Mouse (Mus musculus) bone marrow macrophage, adult 2 months (primary cell): ENCODE results near the gene Oxct2b. TPM values are rescaled to one million over a fixed set of nuclear protein-coding genes. Genes with fewer than 3 reads are reported as not detected.
"Not testable (repeated sequence)": the region's sequence is repeated elsewhere in the genome, so short reads cannot be mapped to it uniquely, and the experiment has no call there.

Experiments used
- H3K27ac ChIP-seq: 2 replicates; pipeline ENCODE4 v1.5.1; 2012; ENCODE audit warnings: low read depth, low read length; ENCODE audit not compliant: insufficient read depth
- H3K4me1 ChIP-seq: 2 replicates; pipeline ENCODE4 v1.6.1; 2012; ENCODE audit warnings: low read length; ENCODE audit not compliant: control insufficient read depth, insufficient read depth
- H3K4me3 ChIP-seq: 2 replicates; pipeline ENCODE4 v1.5.1; 2012; ENCODE audit warnings: mild to moderate bottlenecking, low read length, moderate library complexity; ENCODE audit not compliant: insufficient read depth
- CTCF ChIP-seq: IDR thresholded peaks from 2 replicates; pipeline ENCODE4 v1.5.1; 2012; ENCODE audit warnings: low read depth, mild to moderate bottlenecking, low read length, moderate library complexity
- POLR2A ChIP-seq: IDR thresholded peaks from 2 replicates; pipeline ENCODE4 v1.6.1; 2012; ENCODE audit warnings: mild to moderate bottlenecking, low read depth, low read length, borderline replicate concordance
- polyA plus RNA-seq: library from polyadenylated mRNA; stranded (reverse); fragments of >200 nt; gene quantifications from 2 replicates; pipeline ENCODE4 v1.2.4, GENCODE M21; 2012; ENCODE audit not compliant: missing spikeins, insufficient read depth, insufficient read length

The Oxct2b gene
- polyA plus RNA-seq, 1 experiment, result not detected

DNA sequence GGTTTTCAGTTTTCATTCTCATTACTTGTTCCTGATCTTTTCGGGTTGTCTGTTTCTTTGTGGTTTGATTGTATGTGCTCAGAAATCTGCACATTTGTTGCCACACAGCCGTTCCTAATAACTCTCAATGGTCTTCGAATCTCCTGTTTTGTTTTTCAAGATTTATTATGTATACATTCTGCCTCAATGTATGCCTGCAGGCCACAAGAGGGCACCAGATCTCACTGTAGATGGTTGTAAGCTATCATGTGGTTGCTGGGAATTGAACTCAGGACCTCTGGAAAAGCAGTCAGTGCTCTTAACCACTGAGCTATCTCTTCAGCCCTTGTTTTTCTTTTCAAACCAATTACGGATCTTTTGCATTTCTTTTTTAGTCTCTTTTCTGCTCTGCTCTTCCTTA lies 29.7 kb upstream of the Oxct2b start:
- Histone ChIP-seq H3K4me3 (no peak overlapping the region), H3K27ac (no peak overlapping the region), H3K4me1 (no peaks in the 10 kb centered on the region)
- TF ChIP-seq POLR2A (no peak), CTCF (no peak)

DNA sequence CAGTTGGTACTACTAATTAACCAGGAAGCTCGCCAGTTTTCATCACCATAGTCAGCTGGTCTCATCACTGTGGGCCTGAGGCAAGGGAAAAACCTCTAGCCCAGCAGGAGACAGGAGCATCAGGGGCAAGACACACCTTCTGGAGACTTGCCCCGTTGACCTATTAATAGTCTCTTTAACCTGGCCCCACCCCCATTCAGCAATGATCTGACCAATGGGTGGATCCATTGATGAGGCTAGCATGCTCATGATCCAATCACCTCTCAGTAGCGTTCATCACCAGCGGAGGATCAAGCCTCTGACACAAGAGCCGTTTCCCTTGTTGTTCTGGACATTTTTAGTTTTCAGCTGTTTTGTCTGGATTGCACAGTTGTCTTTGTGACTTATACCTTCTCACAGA lies 23.4 kb upstream of the Oxct2b start:
- no peak for TF ChIP-seq POLR2A
- H3K4me1 ChIP-seq, result no peaks in the 10 kb centered on the region
- H3K27ac ChIP-seq, result no peak overlapping the region
- no peak overlapping the region for H3K4me3 ChIP-seq

DNA sequence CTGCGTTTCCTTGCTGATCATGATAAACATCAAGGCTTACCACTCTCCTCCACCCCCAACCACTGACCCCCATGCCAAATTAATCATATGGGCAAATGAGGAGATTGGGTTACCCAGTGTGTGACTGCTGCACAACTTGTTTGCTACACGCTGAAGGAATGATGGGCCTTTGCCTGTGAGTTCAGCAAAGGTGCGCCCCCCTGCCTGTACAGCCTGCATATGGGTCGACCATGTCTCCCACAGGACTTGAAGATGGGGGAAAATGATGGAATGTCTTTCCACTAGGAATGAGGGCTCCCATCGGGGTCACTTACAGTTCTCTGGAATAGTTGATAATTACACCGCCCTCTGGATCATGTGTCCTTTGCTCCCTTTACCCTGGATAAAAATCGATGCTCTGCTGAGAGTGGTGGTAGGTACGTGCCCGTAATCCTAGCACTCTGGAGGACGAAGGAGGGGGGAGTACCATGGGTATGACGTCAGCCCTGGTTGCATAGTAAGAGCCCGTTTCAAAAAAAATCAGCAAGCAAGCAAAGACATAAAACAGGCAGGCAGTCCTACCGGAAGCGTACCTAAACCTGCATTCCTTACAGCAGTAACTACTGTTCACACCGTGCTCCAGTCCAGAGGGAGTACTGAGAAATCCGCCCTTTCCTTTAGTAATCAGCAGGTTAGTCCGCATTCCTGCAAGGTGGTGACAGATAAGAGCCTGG lies 22.8 kb upstream of the Oxct2b start:
- H3K27ac ChIP-seq, result no peak overlapping the region
- TF ChIP-seq POLR2A (no peak), CTCF (no peak)
- H3K4me1 ChIP-seq, result no peaks in the 10 kb centered on the region
- H3K4me3 ChIP-seq, result no peak overlapping the region

DNA sequence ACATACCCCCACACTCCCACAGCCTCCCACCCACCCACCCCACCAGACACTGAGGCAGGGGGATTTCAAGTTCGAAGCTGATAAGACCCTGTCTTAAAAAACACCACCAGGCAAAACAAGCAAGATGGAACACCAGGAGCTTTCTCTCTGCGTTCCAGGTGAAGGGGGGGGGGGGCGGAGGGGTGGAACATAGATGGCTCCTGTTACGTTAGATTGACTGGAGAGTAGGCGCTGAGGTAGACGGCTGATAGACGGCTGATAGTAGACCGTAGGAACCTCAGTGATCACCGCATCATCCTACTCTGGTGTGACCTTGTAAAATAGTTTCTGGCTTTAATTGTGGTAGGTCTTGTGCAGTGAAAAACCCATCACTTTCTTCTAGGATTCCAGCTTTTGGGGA lies 22.2 kb upstream of the Oxct2b start:
- Histone ChIP-seq H3K27ac (no peak overlapping the region), H3K4me1 (no peaks in the 10 kb centered on the region), H3K4me3 (no peak overlapping the region)
- TF ChIP-seq CTCF, result no peak

DNA sequence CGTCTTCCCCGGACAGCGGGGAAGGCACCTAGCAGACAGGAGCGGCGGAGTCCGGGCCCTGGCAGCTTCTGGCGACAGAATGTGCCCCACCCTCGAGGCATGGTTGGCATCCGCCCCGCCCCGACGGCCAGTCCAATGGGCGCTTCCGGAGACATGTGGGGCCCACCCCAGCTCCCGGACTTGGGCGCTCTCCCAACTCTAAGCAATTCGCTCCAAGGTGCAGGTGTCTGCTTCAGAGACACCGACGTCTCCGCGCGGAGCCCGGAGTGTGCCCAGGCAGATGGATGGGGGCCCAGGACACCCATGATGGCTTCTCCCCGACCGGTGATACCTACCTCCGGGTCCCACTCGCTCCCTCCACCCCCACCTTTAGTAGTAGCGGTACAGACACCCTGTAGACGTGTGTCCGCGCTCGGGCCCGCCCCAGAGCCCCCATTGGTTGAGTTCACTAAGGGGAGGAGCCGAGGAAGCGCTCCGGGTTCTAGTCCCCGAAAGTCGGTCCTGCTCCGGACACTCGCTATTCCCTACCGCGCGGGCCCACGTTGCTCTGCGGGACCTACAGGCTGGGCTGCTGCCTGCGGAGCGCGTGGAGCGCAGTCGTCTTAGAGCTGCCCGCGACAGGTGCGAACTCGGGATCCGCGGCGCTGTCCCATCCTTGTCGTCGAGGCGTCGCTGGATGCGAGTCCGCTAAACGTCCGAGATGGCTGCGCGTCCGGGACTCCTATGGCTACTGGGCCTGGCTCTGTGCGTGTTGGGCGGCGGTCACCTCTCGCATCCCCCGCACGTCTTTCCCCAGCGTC lies 11.2 kb upstream of the Oxct2b start, which contains the start of gene Bmp8b:
Gene Bmp8b (plus strand): TSS at position 515 of the 800 bp plus-strand sequence.
- no peak within 1 kb of the TSS for H3K4me3 ChIP-seq
- TF ChIP-seq POLR2A (no peak), CTCF (no peak)

DNA sequence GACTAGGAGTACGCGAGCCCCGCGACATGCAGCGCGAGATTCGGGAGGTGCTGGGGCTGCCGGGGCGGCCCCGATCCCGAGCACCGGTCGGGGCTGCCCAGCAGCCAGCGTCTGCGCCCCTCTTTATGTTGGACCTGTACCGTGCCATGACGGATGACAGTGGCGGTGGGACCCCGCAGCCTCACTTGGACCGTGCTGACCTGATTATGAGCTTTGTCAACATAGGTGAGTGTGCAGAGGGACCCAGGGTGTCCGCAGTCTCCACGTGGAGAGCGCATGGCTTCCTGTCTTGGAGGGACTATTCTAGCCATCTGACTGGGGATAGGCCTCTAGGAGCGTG lies 10.6 kb upstream of the Oxct2b start:
- TF ChIP-seq CTCF (no peak), POLR2A (no peak)
- H3K27ac ChIP-seq, result no peak overlapping the region
- H3K4me3 ChIP-seq, result no peak overlapping the region
- no peaks in the 10 kb centered on the region for H3K4me1 ChIP-seq

More for the DNA sequence above, 11.2 kb upstream of the Oxct2b start, which contains the start of gene Bmp8b:
- Histone ChIP-seq H3K27ac (no peak within 1 kb of the TSS), H3K4me1 (no peaks in the 10 kb centered on the region)

DNA sequence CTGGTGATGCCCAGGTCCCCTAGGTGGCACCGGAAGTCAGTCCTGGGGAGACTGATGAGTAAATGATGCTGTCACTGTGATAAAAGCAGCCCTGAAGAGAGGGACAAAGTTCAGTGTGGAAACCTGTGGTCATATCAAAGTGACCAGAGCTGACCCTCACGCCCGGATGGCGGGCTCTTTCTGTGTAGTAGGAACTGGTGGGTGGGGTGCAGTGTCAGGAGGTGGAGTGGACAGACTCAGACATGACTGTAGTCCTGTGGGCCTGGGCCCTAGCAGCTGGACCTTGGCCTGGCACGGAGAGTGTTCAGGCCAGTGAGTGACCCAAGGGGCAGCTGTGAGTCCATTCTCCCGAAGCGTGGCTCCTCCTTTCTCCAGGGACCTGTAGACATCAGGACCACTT lies 10.1 kb upstream of the Oxct2b start:
- not testable (repeated sequence) for H3K4me3 ChIP-seq, H3K27ac ChIP-seq, H3K4me1 ChIP-seq

DNA sequence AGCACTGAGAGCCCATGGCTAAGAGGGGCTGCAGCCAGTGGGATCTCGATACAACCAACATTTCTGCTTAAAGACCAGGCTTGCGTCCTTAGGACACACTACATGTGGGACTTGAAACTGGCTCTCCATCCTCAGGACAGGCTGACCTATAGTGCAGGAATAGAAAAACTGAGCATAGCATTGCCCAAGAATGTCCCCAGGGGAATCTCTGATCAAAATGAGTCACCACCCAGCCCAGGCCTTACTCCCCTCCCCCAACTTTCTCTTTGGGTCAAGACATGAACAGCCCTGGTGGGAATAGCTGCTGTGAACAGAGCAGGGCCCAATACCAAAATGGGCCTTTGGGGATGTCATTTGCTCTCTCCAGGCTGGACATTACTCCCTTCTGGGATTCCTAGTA lies 9.2 kb upstream of the Oxct2b start:
- H3K4me1 ChIP-seq, result no peaks in the 10 kb centered on the region
- TF ChIP-seq CTCF (no peak), POLR2A (no peak)
- no peak overlapping the region for H3K27ac ChIP-seq
- no peak overlapping the region for H3K4me3 ChIP-seq

DNA sequence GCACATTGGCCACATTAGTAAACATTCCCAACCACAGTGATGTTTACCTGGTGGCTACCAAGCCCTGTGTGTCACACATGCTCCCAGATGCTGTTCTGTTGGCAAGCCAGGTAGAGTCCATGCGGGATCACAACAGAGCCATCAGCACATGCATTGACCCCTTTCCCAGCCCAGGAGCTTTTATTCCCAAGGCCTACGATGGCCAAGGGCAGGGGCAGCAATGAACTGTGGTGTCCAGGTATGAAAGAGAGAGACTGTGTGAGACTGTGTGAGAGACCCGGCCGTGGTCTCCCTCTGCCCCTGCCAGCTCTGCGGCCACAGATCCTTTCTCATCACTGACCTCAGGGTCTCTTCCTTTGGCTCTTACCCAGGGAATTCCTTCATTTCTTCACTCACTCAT lies 8.0 kb upstream of the Oxct2b start:
- Histone ChIP-seq H3K4me1 (no peaks in the 10 kb centered on the region), H3K27ac (no peak overlapping the region), H3K4me3 (no peak overlapping the region)
- no peak for TF ChIP-seq CTCF
- no peak for TF ChIP-seq POLR2A

DNA sequence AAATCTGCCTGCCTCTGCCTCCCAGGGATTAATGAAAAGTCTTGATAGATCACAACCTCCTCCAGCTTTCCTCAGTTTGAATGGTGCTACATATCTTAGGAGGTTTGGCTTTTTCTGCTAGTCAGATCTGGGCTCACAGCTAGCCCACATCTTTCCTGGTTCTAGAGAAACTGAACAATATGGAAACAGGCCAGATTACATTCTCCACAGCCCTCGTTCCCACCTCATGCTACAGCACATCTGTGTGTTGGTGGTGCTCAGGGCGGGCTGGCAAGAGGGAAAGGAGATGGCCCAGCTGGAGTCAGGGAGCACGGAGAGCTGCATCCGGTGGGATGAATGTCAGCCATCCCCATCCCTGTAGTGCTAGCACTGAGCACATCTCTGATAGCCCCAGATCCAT lies 5.3 kb upstream of the Oxct2b start:
- Histone ChIP-seq H3K4me3 (no peak overlapping the region), H3K4me1 (no peaks in the 10 kb centered on the region), H3K27ac (no peak overlapping the region)
- no peak for TF ChIP-seq POLR2A
- TF ChIP-seq CTCF, result no peak

DNA sequence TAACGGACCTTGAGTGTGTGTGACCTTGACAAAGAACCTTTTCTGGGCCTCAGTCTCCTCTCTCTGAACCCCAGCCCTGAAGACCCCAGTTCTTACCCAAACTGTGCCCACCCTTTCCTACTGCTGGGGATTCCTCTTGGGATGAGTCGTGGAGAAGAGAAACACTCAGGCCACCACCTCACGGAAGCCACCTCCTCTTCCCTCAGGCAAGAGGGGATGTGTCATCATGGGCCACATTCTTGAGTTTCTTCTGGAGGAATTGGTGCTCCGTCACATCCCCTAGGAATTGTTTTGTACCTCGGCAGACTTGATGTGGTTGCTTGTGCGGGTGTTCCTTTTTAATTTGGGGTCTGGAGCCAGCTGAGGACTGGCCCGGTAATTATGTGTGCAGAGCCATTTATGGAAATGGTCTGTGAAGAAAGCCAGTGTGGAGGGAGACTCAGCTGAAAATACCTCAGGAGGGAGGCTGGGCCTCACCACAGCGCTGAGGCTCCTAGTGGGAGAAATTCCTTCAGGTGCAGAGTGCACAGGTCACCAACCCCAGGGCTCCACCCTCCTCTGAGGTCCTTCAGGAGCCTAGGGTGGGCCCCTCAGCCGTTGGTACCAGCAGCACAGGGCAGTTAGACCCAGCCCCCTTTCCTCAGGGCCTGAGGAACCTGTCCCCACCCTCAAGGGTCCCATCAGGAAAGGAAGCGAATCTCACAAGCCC lies 4.6 kb upstream of the Oxct2b start:
- H3K27ac ChIP-seq, H3K4me1 ChIP-seq: not testable (repeated sequence)

More for the DNA sequence above, 4.6 kb upstream of the Oxct2b start:
- not testable (repeated sequence) for H3K4me3 ChIP-seq
